Mouse (Mus musculus) C2C12 (cell line): Measurements from ENCODE around the gene Efnb2. TPM values are rescaled to one million over a fixed set of nuclear protein-coding genes. Genes with fewer than 3 reads are reported as not detected.

Experiments
- H3K27me3 ChIP-seq: one replicate; pipeline ENCODE4 v1.6.1; 2011; ENCODE audit not compliant: control insufficient read depth, insufficient read depth, insufficient read length
- H3K36me3 ChIP-seq: one replicate; pipeline ENCODE4 v1.6.1; 2011; ENCODE audit not compliant: control insufficient read depth, insufficient read depth
- H3K4me3 ChIP-seq: one replicate; pipeline ENCODE4 v1.5.1; 2011; ENCODE audit warnings: mild to moderate bottlenecking, control low read depth; ENCODE audit not compliant: poor library complexity, insufficient read depth, severe bottlenecking
- H3K79me2 ChIP-seq: one replicate; pipeline ENCODE4 v1.6.1; 2011; ENCODE audit not compliant: control insufficient read depth, insufficient read depth
- H3K79me3 ChIP-seq: one replicate; pipeline ENCODE4 v1.6.1; 2011; ENCODE audit warnings: low read depth, control low read depth
- H3ac ChIP-seq: one replicate; pipeline ENCODE3; 2011; ENCODE audit warnings: low read depth; ENCODE audit not compliant: control insufficient read depth, insufficient read length
- CEBPB ChIP-seq: IDR thresholded peaks from one replicate; pipeline ENCODE4 v1.6.1; 2011; ENCODE audit warnings: low read depth, mild to moderate bottlenecking, control low read depth, moderate library complexity
- CTCF ChIP-seq: IDR thresholded peaks from one replicate; pipeline ENCODE4 v1.5.1; 2011; ENCODE audit not compliant: control insufficient read depth, insufficient read depth, insufficient read length
- FOSL1 ChIP-seq: IDR thresholded peaks from one replicate; pipeline ENCODE4 v1.8.0; 2011; ENCODE audit warnings: mild to moderate bottlenecking, low read length; ENCODE audit not compliant: poor library complexity, insufficient read depth, severe bottlenecking
- MAX ChIP-seq: IDR thresholded peaks from one replicate; pipeline ENCODE4 v1.6.1; 2011; ENCODE audit warnings: mild to moderate bottlenecking, control low read depth
- MYOD1 ChIP-seq: IDR thresholded peaks from one replicate; pipeline ENCODE4 v1.6.1; 2011; ENCODE audit warnings: low read depth; ENCODE audit not compliant: control insufficient read depth, insufficient read length
- MYOG ChIP-seq: IDR thresholded peaks from one replicate; pipeline ENCODE4 v1.6.1; 2011; ENCODE audit not compliant: control insufficient read depth, insufficient read length; ENCODE audit errors: extremely low read depth
- USF1 ChIP-seq: IDR thresholded peaks from one replicate; pipeline ENCODE4 v1.6.1; 2011; ENCODE audit warnings: low read depth, mild to moderate bottlenecking, control low read depth, moderate library complexity
- polyA plus RNA-seq: library from polyadenylated mRNA; unstranded; fragments of >200 nt; fragmentation: generic; extraction: Trizol; gene quantifications from one replicate; pipeline ENCODE4 v1.2.1, GENCODE M21; 2012; ENCODE audit warnings: missing spikeins

Gene Efnb2
- polyA plus RNA-seq, 1 experiment, result 15.1 TPM

- TF ChIP-seq USF1 (no peak), CEBPB (no peak), CTCF (no peak), MYOG (no peak), MYOD1 (no peak), MAX (no peak), FOSL1 (no peak)
- Histone ChIP-seq H3K79me2 (peaks cover 45% of the 10 kb centered on the region), H3K79me3 (peaks cover 37% of the 10 kb centered on the region), H3K36me3 (peaks cover 66% of the 10 kb centered on the region), H3K27me3 (no peaks in the 10 kb centered on the region), H3ac (no peak overlapping the region), H3K4me3 (no peak overlapping the region)
These were observed 37.6 kb downstream of the Efnb2 start for GRCm38 (mm10) chr8:8623486-8623885.

GRCm38 (mm10) chr8:8622476-8622875 lies 38.6 kb downstream of the Efnb2 start:
- Histone ChIP-seq H3K36me3 (peaks cover 66% of the 10 kb centered on the region), H3K79me3 (peaks cover 27% of the 10 kb centered on the region), H3K79me2 (peaks cover 35% of the 10 kb centered on the region), H3K4me3 (no peak overlapping the region), H3ac (no peak overlapping the region), H3K27me3 (no peaks in the 10 kb centered on the region)
- no peak for TF ChIP-seq CTCF
- TF ChIP-seq USF1, result no peak
- no peak for TF ChIP-seq FOSL1
- no peak for TF ChIP-seq MAX
- TF ChIP-seq CEBPB, result no peak
- no peak for TF ChIP-seq MYOG
- TF ChIP-seq MYOD1, result no peak

- peaks cover 68% of the 10 kb centered on the region for H3K36me3 ChIP-seq
- no peak overlapping the region for H3ac ChIP-seq
- H3K4me3 ChIP-seq, result no peak overlapping the region
- no peaks in the 10 kb centered on the region for H3K27me3 ChIP-seq
- TF ChIP-seq MYOG, result no peak
- H3K79me3 ChIP-seq, result peaks cover 23% of the 10 kb centered on the region
- H3K79me2 ChIP-seq, result peaks cover 31% of the 10 kb centered on the region
These were observed 39.0 kb downstream of the Efnb2 start for GRCm38 (mm10) chr8:8622031-8622430.

- no peak overlapping the region for H3K4me3 ChIP-seq
- TF ChIP-seq MYOG (no peak), FOSL1 (no peak), MAX (no peak), CEBPB (no peak), CTCF (no peak), MYOD1 (no peak), USF1 (no peak)
- H3K36me3 ChIP-seq, result peaks cover 73% of the 10 kb centered on the region
These were observed 39.7 kb downstream of the Efnb2 start for GRCm38 (mm10) chr8:8621236-8621917.

GRCm38 (mm10) chr8:8620536-8620935 lies 40.5 kb downstream of the Efnb2 start:
- Histone ChIP-seq H3K79me3 (peaks cover 16% of the 10 kb centered on the region), H3K4me3 (no peak overlapping the region), H3ac (no peak overlapping the region), H3K27me3 (no peaks in the 10 kb centered on the region), H3K79me2 (peaks cover 21% of the 10 kb centered on the region), H3K36me3 (peaks cover 68% of the 10 kb centered on the region)
- TF ChIP-seq MYOG (no peak), MAX (no peak), MYOD1 (no peak)

More at GRCm38 (mm10) chr8:8621236-8621917, 39.7 kb downstream of the Efnb2 start:
- H3K79me3 ChIP-seq, result peaks cover 21% of the 10 kb centered on the region
- peaks cover 29% of the 10 kb centered on the region for H3K79me2 ChIP-seq
- no peaks in the 10 kb centered on the region for H3K27me3 ChIP-seq
- H3ac ChIP-seq, result no peak overlapping the region
